Mouse (Mus musculus) lung, postnatal 0 days (tissue): ENCODE results near the gene Iqgap3.

Experiments used
- CTCF ChIP-seq: IDR thresholded peaks from 2 replicates; pipeline ENCODE4 v1.5.1; 2016; ENCODE audit warnings: antibody characterized with exemption, mild to moderate bottlenecking
- EP300 ChIP-seq: IDR thresholded peaks from 2 replicates; pipeline ENCODE4 v1.6.1; 2016; ENCODE audit warnings: antibody characterized with exemption, mild to moderate bottlenecking, control low read depth

DNA sequence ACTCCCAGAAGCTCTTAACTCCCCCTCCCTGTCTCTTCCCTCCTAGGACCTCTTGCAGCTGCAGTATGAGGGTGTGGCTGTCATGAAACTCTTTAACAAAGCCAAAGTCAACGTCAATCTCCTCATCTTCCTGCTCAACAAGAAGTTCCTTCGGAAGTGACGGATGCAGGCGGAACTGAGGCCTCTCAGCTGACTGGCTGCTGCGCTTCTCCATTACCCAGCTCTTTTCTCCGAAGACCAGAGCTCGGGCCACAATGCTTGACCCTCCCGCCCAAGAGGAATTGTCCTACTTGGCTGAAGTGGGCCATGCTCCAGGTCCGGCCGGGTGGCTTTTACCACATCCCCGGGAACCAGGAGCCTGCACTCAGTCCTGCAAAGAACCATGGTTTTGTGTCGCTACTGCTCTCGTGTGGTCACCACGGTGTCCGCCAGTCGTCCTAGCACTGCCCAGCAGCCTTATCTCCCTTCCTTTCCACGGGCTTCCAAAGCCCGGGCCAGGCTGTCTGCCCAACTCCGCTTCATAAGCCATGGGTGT is 38.4 kb downstream of the Iqgap3 start:
- TF ChIP-seq CTCF, result no peak
- TF ChIP-seq EP300, result no peak
